Mouse (Mus musculus) c-Kit-positive CD71-negative TER-119-negative erythroid progenitor cells, embryonic 14.5 days (primary cell): ENCODE results near the gene Banp.

ENCODE experiments used
- DNase-seq: peaks from one replicate; pipeline ENCODE4 v3.0.0-alpha.2; 2013; ENCODE audit warnings: low read depth

Banp gene

GRCm38 (mm10) chr8:121949222-121949800 is at the start of gene Banp:
Gene Banp, plus strand, starts transcription at chr8:121949750.
- DNase-seq, result no peak

GRCm38 (mm10) chr8:121901498-121902236 is 47.9 kb upstream of the Banp start:
- DNase-seq, result no peak

DNA sequence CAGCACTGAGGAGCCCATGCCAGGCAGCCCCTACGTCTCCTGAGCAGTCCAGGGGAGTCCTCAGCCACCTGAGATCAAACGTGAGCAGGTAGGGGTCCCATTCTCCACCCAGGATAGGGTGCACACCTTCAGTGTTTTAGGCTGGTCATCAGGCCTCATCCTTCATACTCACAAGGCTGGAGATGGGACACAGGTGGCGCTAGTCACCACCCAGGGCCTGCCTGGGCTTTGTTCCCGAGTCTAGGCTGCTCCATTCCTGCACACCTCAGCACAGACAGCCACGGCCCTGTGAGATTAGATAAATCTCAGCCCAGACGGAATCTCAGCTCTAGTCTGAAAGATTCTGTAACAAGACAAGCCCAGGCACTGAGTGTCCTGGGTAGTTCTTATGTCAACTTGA is 45.6 kb upstream of the Banp start:
- no peak for DNase-seq

GRCm38 (mm10) chr8:121904999-121905398 is 44.6 kb upstream of the Banp start:
- no peak for DNase-seq

DNA sequence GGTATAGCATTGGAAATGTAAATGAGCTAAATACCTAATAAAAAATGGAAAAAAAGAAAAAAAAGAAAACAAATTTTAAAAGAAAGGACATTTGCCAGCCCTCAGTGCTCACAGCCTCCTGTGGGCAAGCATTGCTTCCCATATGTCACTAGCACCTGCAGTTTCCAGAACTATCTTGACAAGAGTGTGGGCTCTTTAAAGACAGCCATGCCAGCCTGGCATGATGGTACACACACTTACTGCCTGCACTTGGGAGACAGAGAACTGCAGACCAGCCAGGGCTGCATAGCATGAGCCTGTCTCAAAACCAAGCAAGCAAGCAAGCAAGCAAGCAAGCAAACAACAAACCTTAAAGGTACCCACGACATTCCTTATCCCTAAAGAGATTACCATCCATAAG is 44.1 kb upstream of the Banp start:
- DNase-seq, result no peak

GRCm38 (mm10) chr8:121905864-121906263 is 43.7 kb upstream of the Banp start:
- DNase-seq, result no peak

- DNase-seq, result no peak
Measured at GRCm38 (mm10) chr8:121906542-121907512, 42.7 kb upstream of the Banp start.

DNA sequence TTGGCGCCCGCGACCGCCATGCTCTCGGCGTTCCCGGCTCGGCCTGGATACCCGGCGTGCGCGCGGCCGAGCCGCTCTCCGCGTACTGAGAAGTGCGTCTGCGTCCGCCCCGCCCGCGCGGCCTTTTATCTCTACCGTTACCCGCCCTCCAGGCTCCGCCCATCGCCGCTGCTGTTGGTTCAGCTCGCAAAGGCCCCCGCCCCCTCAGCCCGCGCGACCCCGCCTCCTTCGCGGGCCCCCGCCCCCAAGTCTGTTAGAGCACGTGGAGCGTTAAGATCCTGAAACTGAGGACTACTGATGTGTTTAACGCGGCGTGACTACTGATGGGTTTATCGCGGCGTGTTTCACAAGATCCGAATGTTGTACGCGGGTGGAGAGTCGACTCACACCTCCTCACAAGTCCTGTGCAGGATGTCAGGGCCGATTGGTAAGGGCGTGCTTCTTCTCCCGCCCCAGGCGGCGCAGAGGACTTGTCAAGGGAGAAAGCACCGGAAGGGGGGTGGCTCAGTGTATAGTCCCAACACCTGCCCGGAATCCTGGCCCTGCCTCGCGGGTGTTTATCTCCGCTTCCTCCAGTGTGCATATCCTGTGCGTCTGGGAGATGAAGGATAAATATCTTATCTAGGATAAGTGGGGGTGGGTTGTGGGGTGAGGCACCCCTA is 41.8 kb upstream of the Banp start, which contains the start of gene Slc7a5:
Gene Slc7a5, minus strand, starts transcription at position 108 of the 662 bp plus-strand sequence.
- DNase-seq, result peak; percentile 92

- DNase-seq, result no peak
Measured at GRCm38 (mm10) chr8:121908378-121909147, 41.0 kb upstream of the Banp start.

GRCm38 (mm10) chr8:121909148-121909541 is 40.4 kb upstream of the Banp start:
- no peak for DNase-seq

DNA sequence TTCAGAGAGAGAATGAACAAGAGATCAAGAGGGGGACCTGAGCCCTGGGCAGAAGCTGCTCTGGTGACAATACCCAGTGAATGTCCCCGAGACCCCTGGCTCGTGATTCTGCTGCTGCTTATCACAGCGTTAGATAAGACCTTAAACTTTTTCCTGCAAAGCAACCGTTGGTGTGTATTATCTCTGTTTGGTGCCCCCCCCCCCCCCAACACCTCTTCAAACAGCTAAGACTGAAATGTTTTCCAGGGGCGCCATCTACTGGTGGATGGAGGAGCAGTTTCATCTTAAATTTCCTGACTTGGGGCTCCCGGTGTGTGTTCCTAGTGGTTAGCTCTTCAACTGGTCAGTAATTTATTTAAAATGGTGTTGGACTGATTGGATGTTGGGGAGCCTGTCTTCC is 39.9 kb upstream of the Banp start:
- peak; percentile 90 for DNase-seq

GRCm38 (mm10) chr8:121911400-121911799 is 38.1 kb upstream of the Banp start:
- no peak for DNase-seq

- DNase-seq, result no peak
Measured at GRCm38 (mm10) chr8:121911987-121912386, 37.6 kb upstream of the Banp start.

GRCm38 (mm10) chr8:121912831-121913230 is 36.7 kb upstream of the Banp start:
- no peak for DNase-seq

DNA sequence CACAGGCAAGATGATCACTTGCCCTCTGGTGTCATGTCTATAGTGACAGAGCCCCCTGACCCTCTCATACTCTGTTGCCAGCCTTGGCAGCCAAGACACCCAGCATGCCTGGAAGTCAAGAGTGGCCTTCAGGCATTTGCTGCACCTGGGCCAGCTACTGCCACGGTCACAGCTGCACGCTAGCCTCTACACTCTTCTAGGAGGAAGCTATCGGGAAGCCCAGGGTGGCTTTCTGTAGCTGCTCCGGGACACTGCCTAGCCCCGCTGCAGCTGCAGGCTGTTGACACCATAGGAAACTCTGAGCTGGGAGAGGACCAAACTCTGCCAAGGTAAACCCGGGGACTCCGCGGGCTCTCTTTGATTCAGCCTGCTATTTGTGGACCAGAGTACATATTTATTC is 36.2 kb upstream of the Banp start:
- DNase-seq, result no peak

GRCm38 (mm10) chr8:121919158-121919557 is 30.4 kb upstream of the Banp start:
- no peak for DNase-seq

GRCm38 (mm10) chr8:121919731-121920130 is 29.8 kb upstream of the Banp start:
- no peak for DNase-seq

DNA sequence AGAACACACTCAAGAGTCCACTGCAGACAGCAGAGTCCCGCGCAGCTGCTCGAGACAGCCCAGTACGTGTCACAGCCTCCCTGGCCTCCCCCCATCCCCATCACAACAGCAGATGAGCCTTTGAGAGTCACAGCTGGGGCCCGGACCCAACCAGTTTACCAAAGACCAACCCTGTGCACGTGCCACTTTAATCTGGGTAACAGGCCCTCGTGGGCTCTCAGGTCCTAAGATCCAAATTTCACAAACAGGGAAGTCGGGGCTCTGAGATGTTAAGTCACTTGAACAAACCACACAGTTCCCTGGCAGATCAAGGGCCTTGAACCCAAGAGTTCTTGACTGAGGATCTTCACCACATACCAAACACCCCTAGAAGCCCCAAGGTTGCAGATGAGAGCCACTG is 28.0 kb upstream of the Banp start:
- no peak for DNase-seq

DNA sequence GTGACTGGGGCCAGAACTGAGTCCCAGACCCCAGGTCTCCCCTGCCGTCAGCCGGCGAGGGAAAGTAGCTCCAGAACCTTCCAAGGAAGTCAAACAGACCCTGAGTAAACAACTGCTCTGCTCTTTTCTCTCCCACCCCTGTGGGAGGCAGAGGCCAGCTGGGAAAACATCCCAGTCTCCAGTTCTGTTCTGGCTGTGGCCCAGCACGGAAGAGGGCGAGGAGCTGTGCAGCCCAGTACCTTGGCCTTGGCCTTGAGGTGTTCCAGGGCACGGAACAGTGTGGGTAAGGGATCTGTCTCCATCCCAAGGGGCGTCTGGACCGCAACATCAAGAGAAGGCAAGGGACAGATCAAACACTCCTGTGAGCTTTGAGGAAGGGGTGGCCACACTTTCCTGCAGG is 27.4 kb upstream of the Banp start:
- DNase-seq, result no peak

DNA sequence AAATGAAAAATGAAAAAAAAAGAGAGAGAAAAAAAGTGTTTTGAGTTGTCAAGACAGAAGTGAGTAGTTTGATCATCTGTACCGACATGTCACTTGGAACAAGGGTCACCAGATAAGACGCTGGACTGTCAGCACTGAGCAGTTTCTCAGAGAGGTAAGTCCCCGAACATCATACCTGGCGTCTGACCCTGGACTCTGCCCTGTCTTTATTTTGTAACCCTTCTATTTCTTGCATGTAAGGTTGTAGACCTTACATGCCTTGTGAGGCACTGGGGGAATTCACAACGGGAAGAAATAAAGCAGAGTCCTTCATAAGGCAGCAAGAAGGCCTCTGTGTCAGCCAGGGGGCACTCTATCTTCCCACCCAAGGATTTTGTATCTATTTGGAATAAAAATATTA is 24.9 kb upstream of the Banp start:
- DNase-seq, result no peak

GRCm38 (mm10) chr8:121925624-121926023 is 23.9 kb upstream of the Banp start:
- peak; percentile 73 for DNase-seq
